7 mouse cellular contexts compared by ENCODE assay signal in genomic region chr4:62660554-62660864, GRCm38 (mm10).
DNase-seq lines count a peak whose midpoint lies in the region; ATAC-seq and TF ChIP-seq lines count a peak whose summit lies in the region.

No protein-coding gene starts in this region.

- no peaks in the 10 kb centered on the region for H3K36me3 ChIP-seq in ES-E14 (ENCODE audit: control insufficient read depth, insufficient read depth, low read length, poor library complexity, severe bottlenecking)
- peaks cover 21% of the 10 kb centered on the region; the same call in 1 of the 2 replicates for H3K36me3 ChIP-seq in heart, embryonic 14.5 days (ENCODE audit: control insufficient read depth, insufficient read depth, low read length)

- ATAC-seq in heart, embryonic 14.5 days (ENCODE audit: insufficient number of reproducible peaks, insufficient read depth, low FRiP score, low read depth), result peak; percentile 48; the same call in 1 of the 2 replicates
- no peak for ATAC-seq in erythroid progenitor cell, adult 5-6 weeks (replicated peaks; ENCODE audit: low FRiP score, poor library complexity, severe bottlenecking)

- peaks cover 20 to 41% of the 10 kb centered on the region in 2 experiments for H3K4me1 ChIP-seq in ES-E14 (ENCODE audit: control insufficient read depth in 2 of 2, insufficient read depth in 2 of 2, low read length in 2 of 2, poor library complexity in 1 of 2)
- peaks cover 41 to 46% of the 10 kb centered on the region in 2 experiments for H3K4me1 ChIP-seq in heart, embryonic 14.5 days (ENCODE audit: control insufficient read depth in 2 of 2, insufficient read depth in 2 of 2, low read length in 2 of 2)

- H3K9me3 ChIP-seq in ES-E14 (ENCODE audit: control insufficient read depth, insufficient read depth, low read depth, low read length), result no peaks in the 10 kb centered on the region
- H3K9me3 ChIP-seq in heart, embryonic 14.5 days (ENCODE audit: control insufficient read depth, low read length), result no peaks in the 10 kb centered on the region

- in situ Hi-C loops in ES-E14 (cut with MboI; ENCODE audit: low sequenced_read_pairs in 2 of 2, unreplicated experiment in 2 of 2), result no loop called here

- peak; percentile 58 for DNase-seq in ES-E14 (ENCODE audit: low read depth, low spot score)
- DNase-seq in ZHBTc4 (ENCODE audit: low read depth, low spot score), result peak; percentile 80
- peak; percentile 78 to 86 for DNase-seq in kidney, postnatal 4 days
- DNase-seq in retina, embryonic 14.5 days (ENCODE audit: low spot score), result peak; percentile 70
- DNase-seq in left cerebral cortex, adult 8-10 months (ENCODE audit: low spot score in 2 of 2), result no peak

- H3K9ac ChIP-seq in ES-E14 (ENCODE audit: insufficient read depth, low read depth, low read length, poor library complexity, severe bottlenecking), result peak overlapping the region; percentile 27; the same call in 1 of the 2 replicates
- peak overlapping the region; percentile 42; the same call in 1 of the 2 replicates for H3K9ac ChIP-seq in heart, embryonic 14.5 days (ENCODE audit: low read length)

- peak overlapping the region; percentile 5 for H3K4me2 ChIP-seq in heart, embryonic 14.5 days (ENCODE audit: low read length)

- WGBS in heart, embryonic 14.5 days, result 4% methylated on average over 3 of the region's 3 CpGs

- H3K27me3 ChIP-seq in heart, embryonic 14.5 days (ENCODE audit: control insufficient read depth, insufficient read depth, low read length), result peaks cover 8% of the 10 kb centered on the region

- peak overlapping the region; percentile 68 for H3K27ac ChIP-seq in ES-E14 (ENCODE audit: insufficient read depth, low read depth, low read length, poor library complexity, severe bottlenecking)
- H3K27ac ChIP-seq in heart, embryonic 14.5 days (replicated peaks in 1 of 2; ENCODE audit: control insufficient read depth in 1 of 2, insufficient read depth in 1 of 2, low read depth in 2 of 2, low read length in 2 of 2), result peak overlapping the region; percentile 77 to 80

- H3K4me3 ChIP-seq in ES-E14 (ENCODE audit: insufficient read depth in 1 of 2, low read depth in 1 of 2, low read length in 2 of 2, poor library complexity in 1 of 2, severe bottlenecking in 1 of 2), result peak overlapping the region; percentile 14 to 29; a peak in 3 of 4 replicates
- no peak overlapping the region for H3K4me3 ChIP-seq in heart, embryonic 14.5 days (ENCODE audit: control insufficient read depth in 1 of 2, insufficient read depth in 1 of 2, low read depth in 1 of 2, low read length in 2 of 2)

TF ChIP-seq in ES-E14, 5 proteins besides CTCF, POLR2A, EP300 and RAD21:
- TF ChIP-seq MAFK (IDR thresholded peaks at IDR 0.05; ENCODE audit: insufficient read depth, low read depth, low read length) (no peak), CHD2 (IDR thresholded peaks at IDR 0.05; ENCODE audit: low read depth, low read length) (no peak), ZC3H11A (IDR thresholded peaks at IDR 0.05; ENCODE audit: borderline replicate concordance, low read depth, low read length) (no peak), ZNF384 (IDR thresholded peaks at IDR 0.05; ENCODE audit: low read depth, low read length) (no peak), HCFC1 (IDR thresholded peaks at IDR 0.05; ENCODE audit: borderline replicate concordance, insufficient read depth, low read length) (no peak)
TF ChIP-seq in ES-E14: peak in this region for 0.

Comparison
In these comparisons a context has a peak if more than half of its experiments do, and no peak if none do; other contexts are left out.
1. DNase-seq: peak in ES-E14 (single experiment), ZHBTc4 (single experiment), kidney, postnatal 4 days (2 of 2) and retina, embryonic 14.5 days (single experiment); none in left cerebral cortex, adult 8-10 months (0 of 2).
2. H3K4me3 ChIP-seq: peak in ES-E14 (2 of 2); none in heart, embryonic 14.5 days (0 of 2).